Mouse (Mus musculus) thymus, postnatal 0 days (tissue): ENCODE measurements around the gene Kazald1. TPM values are rescaled to one million over a fixed set of nuclear protein-coding genes. Genes with fewer than 3 reads are reported as not detected.

Experiments used
- DNase-seq: peaks from one replicate; pipeline ENCODE4 v3.0.0-alpha.2; 2015; ENCODE audit warnings: low spot score
- polyA plus RNA-seq: library from polyadenylated mRNA; unstranded; fragments of >200 nt; fragmentation: Nextera tagmentation; extraction: Ambion mirVana; gene quantifications from 2 replicates; pipeline ENCODE4 v1.2.1, GENCODE M21; 2015

Gene Kazald1
- polyA plus RNA-seq, 1 experiment from 2014 or later, result 9.0 TPM

DNA sequence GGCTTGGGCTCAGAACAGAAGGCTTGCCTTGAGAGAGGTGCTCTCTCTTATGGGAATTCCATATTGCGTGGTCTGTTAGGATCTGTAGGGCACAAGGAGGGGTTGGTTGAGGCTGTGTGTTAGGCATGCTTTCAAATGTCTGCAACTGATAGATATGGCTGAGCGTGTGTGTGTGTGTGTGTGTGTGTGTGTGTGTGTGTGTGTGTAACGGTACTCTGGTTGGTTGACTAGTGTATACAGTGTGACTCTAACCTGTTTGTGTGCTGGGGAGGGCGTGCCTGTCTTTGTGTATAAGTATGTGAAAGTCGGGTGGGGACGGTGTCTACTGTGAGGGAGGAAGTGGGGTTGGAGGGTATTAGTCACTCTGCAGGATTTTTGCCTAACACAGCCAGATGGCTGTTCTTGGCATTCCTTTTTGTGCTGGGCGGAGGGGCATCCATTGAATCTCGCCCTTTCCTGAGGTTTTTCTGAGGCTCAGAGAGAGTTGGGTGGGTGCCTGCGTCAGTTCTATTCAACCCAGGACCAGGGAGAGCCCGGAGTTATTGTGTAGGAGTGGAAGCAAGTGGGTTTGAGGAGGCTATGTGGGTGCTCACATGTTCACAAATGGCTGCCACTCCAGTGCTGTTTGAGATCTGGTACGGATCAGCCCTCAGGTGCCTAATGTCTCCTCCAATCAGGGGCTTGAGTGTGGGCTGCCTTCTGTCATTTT, 27.0 kb upstream of the Kazald1 start:
- DNase-seq, result peak; percentile 60

DNA sequence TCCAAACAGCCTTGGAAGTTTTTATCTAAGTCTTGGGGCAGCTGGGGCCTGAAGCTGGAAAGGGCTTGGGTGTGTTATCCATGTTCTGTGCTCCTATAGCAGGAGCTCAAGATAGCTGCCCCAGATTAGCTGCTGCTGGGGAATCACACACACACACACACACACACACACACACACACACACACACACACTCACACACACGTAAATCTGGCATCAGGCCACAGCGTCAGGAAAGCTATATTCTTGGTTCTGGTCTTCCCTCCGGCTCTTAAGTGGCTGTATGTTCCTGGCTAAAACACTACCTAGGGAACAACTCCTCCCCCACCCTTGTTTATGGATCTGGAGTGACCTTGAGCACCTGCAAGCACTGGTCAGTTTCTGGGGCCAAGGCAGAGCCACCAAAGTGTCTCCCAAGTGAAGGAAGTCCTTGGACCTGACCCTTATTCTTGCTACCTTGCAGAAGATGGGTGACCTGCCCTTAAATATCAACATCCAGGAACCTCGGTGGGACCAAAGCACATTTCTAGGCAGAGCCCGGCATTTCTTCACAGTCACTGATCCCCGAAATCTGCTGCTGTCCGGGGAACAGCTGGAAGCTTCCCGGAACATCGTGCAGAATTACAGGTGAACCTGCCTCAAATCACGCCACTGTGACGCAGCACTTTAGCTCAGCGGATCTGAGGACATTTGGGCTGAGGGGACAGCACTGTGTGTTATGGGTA, 26.2 kb upstream of the Kazald1 start:
- no peak for DNase-seq

DNA sequence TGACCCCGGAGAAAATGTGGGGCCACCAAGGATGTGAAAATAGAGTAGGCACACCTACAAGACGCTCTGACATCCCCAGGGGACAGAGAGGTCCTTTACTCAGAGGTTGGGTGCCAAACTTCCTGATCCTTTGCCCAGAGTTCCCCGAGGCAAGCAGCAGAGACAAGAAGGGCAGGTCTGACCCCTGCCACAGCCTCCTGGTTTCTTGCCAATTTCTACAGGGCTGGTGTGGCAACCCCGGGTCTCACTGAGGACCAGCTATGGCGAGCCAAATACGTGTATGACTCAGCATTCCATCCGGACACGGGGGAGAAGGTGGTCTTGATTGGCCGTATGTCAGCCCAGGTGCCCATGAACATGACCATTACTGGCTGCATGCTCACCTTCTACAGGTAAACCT, 25.5 kb upstream of the Kazald1 start:
- no peak for DNase-seq

DNA sequence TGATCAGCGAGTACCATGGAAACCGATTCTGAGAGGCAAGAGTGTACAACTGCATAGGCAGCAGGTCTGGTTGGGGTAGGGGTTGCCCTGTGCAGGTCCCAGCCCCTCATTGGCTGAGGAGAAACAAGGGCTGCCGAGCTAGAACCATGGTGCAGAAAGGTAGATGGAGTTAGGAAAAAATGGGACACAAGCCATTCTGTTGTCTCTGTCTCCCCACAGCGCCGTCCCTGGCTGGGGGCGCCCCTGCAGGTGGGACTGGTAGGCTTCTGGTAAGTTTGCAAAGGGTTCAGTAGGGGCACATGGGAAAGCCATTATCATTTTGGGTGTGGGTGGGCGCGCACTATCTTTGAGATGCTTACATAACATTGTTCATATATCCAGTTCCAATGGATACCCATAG, 21.6 kb upstream of the Kazald1 start:
- no peak for DNase-seq

DNA sequence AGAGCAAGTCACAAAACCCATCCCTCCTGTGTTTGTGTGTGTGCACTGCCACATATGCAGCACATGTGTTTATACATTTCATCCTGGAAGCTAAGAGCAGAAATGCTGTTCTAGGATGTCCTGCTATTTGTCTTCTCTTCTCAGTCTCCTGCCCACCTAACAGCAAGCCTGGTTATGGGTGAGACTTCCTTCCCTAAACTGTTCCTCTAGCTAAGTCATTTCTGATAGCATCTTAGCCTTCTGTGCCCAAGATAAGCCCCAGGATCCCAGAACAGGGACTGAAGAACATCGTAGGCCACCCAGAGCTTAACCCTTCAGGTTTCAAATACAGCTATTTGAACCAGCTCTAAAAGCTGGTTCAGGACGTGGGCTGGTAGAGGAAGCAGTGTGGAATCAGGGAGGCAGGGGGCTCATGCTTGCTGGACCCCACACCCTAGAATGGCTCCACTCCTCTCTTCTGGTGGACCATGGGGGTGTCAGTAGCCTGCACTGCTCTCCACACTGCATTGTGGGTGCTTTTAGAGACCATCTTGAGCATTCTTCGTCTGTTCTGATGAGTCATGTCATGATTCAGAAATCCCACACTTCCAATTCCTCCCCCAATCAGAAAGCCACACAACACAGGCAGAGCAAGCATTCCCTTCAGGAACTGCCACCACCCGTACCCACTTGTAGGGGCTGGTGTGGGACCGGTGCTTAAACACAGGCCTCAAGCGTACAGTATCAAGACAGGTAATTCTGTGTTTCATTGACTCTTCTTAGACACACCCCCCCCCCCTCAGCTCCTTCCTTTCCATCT, 19.9 kb upstream of the Kazald1 start:
- no peak for DNase-seq

DNA sequence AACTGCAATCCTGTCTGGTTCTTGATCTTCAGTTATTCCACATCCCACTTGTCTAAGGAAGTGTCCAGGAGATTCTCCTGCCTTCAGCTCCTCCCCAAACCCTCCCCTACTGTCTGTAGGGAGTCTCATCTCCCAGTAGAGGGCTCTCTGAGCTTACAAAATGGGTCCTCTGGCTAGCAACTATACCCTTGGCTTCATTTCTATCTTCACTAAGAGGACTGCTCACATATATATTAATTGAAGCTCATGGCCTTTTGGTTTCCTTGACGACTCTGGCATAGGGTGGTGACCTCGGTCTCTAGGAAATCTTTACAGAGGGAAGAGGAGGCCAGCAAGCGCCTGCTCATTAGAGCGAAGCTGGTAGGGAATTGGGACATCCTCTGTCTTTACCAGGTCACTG, 18.7 kb upstream of the Kazald1 start:
- DNase-seq, result peak; percentile 64

DNA sequence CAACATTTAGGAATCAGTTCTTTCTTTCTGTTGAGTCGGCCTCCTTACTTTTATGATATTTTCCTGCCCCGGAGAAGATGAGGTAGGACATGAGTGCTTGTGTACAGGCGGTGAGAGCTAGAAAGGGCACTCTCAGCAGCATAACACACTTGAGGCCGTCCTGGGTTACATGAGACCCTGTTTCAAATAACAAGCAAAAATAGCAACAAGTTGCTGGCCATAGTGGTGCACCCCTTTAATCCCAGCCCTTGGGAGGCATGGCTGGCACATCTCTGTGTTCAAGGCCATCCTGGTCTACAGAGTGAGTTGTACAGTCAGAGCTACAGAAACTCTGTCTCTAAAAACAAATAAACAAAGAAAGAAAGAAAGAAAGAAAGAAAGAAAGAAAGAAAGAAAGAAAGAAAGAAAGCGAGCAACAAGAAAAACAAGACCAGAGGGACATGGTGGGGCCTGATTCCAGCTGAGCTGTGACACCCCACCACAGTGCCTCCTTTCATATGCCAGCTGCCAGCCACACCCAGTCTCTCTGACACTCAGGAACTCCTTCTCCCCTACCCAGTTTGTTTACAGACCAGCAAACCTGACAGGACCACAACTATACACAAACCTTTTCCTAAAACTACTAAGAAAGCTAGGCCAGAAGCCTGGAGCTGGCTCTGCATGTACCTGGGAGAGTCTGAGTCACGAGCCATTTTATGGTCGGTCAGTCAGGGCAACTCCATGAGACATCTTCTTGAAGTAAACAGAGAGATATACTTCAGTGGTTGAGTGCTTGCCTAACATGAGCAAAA, 17.9 kb upstream of the Kazald1 start:
- peak; percentile 85 for DNase-seq

DNA sequence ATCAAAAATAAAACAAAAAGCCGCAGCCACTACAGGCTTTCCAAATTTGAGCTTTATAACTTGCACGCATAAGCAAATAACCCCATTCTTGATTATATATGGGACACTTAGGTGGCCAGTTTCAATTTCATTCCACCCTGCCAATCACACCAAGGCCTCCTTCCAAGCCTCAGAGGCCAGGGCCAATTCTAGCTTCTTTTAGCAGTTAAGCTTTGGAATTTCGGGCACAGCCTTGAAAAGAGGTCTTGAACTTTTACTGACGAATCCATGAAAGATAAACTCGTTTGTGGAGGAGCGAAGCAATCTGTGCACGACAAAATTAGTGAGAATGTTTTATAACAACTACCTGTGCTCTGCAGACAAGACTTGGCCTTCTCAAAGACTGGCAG, 17.3 kb upstream of the Kazald1 start:
- no peak for DNase-seq

DNA sequence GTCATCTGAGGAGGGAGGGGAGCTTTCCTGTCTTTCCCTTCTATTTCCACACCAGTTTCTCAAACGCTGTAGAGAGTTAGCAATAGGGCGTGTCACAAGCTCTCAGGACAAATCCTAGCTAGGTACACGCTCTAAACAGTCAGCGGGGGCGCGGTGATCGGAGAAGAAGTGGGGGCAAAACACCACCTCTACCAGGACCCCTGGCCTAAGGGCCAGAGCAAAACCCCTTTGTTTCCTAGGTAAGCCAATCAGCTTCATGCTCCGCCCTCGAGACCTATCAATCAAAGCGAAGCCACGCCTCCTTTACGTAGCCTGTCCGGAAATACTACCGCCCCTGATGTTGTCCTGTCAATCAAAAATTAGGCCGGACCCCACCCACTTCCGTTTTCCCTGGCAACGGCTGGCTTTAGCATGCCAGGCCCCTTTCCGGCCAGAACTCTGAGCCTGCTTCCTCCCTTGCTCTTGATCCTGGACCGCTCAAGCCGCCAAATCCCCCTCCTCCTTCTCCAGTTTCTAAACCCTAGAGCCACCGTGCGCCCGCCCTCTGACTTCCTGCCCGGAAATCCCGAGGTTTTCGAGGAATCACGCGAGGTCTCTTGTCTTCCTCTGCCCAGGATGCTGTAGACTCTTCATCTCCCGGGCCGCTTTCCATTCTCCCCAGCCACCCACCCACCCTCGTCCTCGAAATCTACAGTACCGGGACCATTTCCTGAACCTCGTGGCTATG, 16.8 kb upstream of the Kazald1 start:
- DNase-seq, result peak; percentile 96

DNA sequence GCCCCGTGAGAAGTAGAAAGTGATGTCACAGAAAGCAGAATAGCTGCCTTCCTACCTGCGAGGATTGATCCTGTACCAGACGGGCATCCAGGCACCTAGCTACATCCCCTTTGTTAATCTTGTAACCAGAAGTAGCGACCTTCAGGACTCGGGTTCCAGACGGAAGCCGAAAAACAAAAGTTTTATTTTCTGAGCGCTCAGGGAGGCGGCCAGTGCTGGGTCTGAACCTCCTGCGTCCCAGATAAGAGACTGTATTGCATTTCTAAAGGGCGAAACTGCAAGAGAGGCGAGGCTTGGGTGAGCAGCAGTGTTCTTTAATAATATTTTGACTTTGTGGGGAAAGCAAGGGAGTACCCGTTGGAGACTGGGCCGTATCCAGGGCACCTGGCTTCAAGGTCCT, 16.2 kb upstream of the Kazald1 start:
- DNase-seq, result no peak

DNA sequence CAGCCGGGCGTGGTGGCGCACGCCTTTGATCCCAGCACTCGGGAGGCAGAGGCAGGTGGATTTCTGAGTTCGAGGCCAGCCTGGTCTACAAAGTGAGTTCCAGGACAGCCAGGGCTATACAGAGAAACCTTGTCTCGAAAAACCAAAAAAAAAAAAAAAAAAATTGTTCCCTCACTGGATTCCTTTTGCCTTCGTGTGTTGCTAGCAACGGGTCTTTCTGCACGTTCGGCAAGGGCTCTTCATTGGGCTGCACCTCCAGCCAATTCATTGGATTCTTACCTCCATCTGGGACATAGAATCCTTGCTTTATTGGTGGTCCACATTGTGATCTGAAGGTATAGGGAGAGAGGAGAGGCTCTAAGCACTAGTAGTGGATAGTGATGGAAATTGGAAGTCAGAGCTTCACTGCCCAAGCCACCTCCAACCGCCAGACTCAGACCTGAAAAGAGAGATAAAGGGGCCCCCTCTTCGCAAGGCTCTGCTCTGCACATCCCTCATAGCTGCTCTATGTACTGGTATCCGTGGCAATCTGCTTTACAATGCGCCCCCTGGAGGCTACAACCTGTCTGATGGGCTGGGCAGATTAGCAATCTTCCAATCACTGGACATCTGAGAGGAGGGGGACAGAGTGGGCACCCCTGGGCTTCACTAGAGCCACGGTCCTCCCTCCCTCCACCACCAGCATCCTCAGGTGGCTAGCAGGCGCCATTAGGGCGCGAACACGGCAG, 11.3 kb upstream of the Kazald1 start:
- peak; percentile 53 for DNase-seq

DNA sequence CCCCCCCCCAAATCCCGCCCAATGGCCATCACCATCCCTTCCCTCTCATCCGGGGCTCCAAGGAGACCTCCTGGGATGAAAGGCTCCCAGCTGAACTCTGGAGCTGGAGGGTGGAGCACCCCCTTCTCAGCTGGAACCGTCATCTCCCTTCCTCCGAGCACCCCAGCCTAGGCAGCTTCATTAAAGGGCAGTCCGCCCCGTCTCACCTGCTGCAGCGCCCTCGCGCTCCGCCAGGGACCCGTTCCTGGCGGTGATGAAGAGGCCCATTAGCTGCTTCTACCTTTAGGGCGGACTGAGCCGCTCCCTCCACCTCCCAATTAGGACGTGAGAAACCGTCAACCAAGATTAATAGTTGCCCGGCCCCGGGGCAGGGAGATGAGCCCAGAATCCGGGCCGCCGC, 9.8 kb upstream of the Kazald1 start:
- DNase-seq, result no peak

DNA sequence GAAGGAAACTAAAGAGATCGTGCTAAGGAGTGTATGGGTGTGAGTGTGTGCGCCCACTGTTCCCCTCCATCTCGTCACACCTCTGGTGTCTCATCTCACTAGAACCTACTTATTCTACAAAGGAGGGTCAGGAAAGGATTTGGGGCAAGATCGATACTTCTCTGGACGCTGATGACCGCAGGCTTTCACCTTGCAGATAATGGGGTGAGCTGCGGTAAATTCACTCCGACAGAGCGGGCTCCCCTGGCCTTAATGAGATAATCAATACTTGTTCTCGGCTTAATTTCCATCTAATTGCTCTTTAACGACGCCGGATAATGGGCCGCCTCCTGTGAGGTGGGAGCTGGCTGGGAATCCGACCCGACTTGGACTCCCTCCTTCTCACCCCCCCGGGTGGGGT, 7.9 kb upstream of the Kazald1 start:
- DNase-seq, result no peak

DNA sequence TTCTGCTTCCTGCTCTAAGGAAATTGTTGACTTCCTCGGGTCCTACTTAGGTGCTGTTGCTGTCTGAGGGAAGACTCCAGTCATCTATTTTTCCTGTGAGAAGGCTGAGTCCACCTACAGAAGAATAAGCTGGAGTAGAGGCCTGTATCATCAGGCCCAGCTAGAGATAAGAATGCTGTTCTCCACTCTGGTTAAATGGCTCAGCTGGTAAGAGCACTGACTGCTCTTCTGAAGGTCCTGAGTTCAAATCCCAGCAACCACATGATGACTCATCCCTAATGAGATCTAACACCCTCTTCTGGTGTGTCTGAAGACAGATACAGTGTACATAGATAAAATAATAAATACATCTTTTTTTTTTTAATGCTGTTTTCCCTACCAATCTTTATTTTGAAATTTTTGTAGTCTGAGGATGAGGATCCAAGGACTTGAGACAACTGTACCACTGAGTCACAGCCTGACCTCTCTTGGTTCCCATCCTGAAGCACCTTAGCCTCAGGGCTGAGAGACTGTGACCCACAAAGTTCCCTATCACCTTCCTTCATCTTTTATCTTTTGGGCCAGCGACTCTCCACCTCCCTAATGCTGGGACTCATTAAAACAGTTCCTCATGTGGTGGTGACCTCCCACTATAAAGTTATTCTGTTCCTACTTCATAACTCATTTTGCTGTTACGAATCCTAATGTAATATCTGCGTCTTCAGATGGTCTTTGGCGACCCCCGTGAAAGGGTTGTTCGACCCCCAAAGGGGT, 7.1 kb upstream of the Kazald1 start:
- no peak for DNase-seq

DNA sequence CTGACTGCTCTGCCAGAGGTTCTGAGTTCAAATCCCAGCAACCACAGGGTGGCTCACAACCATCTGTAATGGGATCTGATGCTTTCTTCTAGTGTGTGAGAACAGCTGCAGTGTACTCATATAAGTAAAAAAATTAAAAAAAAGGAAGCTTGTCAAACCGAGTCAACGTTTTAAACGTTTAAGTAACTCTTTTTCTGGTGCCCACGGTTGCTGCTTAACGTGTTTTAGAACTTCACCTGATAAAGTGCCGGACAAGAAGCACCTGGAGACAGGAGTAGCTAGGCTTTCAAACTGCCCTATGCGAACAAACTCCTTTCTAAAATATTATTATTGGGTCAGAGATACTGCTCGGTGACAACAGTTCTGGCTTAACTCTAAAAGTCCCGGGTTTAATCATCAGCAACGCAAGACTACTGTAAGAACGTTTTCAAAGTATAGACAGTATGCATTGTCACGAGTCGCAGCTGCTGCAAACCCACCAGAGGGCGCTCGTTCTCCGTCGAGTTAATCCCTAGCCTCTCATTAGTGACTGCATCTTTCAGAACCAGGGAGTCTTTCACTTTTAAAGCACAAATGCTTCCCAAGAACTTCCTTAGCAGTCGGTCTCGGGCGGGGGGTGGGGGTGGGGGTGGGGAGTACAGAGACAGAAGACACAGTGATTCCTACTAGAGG, 1.0 kb upstream of the Kazald1 start:
- peak; percentile 85 for DNase-seq

DNA sequence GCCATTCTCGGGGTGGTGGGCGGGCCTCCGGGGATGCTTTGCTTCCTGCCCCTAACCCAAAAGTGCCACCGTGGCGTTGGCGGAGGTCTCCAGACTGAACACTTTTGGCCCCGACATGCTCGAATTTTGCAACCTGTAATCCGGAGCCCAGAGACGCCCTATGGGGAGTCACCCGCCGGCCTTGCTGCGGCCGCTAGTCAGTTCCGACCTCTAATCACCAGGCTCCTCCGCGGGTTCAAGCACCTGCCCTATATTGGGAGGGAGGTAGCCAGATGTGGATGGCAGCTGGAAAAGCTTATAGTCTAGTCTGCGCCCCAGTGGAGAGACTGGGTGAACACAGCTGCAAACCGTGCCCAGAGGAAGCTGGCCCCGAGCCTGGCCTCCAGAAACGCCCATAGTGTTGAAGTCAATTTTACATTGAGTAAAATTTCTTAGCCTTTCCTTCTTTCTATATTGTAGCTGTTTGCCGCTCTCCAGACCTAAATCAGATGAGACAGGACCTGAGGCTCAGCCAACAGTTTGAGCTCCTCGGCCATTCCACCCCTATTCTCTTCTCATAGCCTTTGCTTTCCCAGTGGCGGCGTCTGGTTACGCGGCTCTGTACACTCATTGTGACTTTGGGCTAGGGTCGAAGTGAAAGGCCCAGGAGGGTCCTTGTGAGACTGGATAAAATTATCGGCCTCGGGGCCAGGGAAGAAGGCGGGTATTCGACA, 438 bp downstream of the Kazald1 start:
- DNase-seq, result no peak

DNA sequence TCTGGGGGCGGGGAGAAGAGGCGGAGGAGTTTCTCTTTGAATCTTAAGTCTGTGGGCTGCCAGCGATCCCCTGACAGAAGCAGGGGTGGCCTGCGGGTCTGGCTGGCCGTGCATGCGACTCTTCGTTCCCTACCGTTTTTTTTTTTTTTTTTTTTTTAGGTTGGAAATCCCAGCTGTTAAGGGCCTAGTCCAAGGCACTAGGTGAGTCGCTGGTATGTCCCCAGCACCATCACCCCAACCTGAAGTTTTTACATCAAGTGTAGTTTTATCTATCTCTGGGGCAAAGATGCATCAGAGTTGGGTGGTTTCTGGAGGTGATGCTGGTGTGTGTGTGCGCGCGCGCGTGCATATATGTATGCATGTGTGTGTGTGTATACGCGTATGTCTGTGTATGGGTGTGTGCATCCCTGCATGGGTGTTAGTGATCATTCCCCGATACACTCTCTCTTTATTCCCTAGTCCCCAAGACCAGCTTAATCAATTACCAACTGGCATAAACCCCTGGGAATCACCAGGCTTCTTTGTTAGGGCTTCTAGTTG, 1.1 kb downstream of the Kazald1 start:
- DNase-seq, result no peak
